Comparison of ENCODE assay signal across 8 mouse cellular contexts in genomic region chr12:64966101-64966631, GRCm38 (mm10). TPM values are rescaled to one million over a fixed set of nuclear protein-coding genes. Genes with fewer than 3 reads are reported as not detected.
A peak's percentile ranks its signal among the peaks of the same experiment; 100 is the strongest.
DNase-seq lines count a peak whose midpoint lies in the region; ATAC-seq and TF ChIP-seq lines count a peak whose summit lies in the region.

No protein-coding gene starts in this region.

- no peaks in the 10 kb centered on the region for H3K9me3 ChIP-seq in intestine, embryonic 16.5 days (ENCODE audit: control insufficient read depth, low read length)
- H3K9me3 ChIP-seq in limb, embryonic 13.5 days, result no peaks in the 10 kb centered on the region
- H3K9me3 ChIP-seq in midbrain, embryonic 13.5 days, result no peaks in the 10 kb centered on the region

- H3K27me3 ChIP-seq in cerebellum, adult 2 months (ENCODE audit: control insufficient read depth, insufficient read depth, low read length), result no peaks in the 10 kb centered on the region
- H3K27me3 ChIP-seq in intestine, embryonic 16.5 days (replicated peaks; ENCODE audit: control insufficient read depth, insufficient read depth, low read length), result no peaks in the 10 kb centered on the region
- H3K27me3 ChIP-seq in limb, embryonic 13.5 days, result no peaks in the 10 kb centered on the region
- no peaks in the 10 kb centered on the region for H3K27me3 ChIP-seq in midbrain, embryonic 13.5 days

- no peak for TF ChIP-seq CTCF in cerebellum, adult 2 months (IDR thresholded peaks at IDR 0.05; ENCODE audit: borderline replicate concordance, insufficient read depth, low read depth, low read length)
- no peak for TF ChIP-seq CTCF in cortical plate, adult 2 months (IDR thresholded peaks at IDR 0.05; ENCODE audit: extremely low read depth, insufficient read depth, low read length)

- peak overlapping the region; percentile 45 for H3K27ac ChIP-seq in cerebellum, adult 2 months (ENCODE audit: insufficient read depth, low read length)
- H3K27ac ChIP-seq in cortical plate, adult 2 months (ENCODE audit: insufficient read depth, low read length), result peak overlapping the region; percentile 67
- H3K27ac ChIP-seq in intestine, embryonic 16.5 days (ENCODE audit: low read length), result peak overlapping the region; percentile 89
- peak overlapping the region; percentile 87 for H3K27ac ChIP-seq in limb, embryonic 13.5 days
- peak overlapping the region; percentile 92 for H3K27ac ChIP-seq in midbrain, embryonic 13.5 days

- intact Hi-C loops in gastrocnemius, postnatal 14 days (cut with DNase I; ENCODE audit: low total_unique reads), result no loop called here

- under 1% methylated on average over 44 of the region's 44 CpGs for WGBS in cerebellum, adult 2 months
- under 1% methylated on average over 44 of the region's 44 CpGs for WGBS in intestine, embryonic 16.5 days
- WGBS in limb, embryonic 13.5 days, result under 1% methylated on average over 44 of the region's 44 CpGs
- under 1% methylated on average over 44 of the region's 44 CpGs for WGBS in midbrain, embryonic 13.5 days

- peaks cover 7% of the 10 kb centered on the region; the same call in 1 of the 2 replicates for H3K4me1 ChIP-seq in cerebellum, adult 2 months (ENCODE audit: control insufficient read depth, insufficient read depth, low read length)
- peaks cover 4% of the 10 kb centered on the region; the same call in 1 of the 2 replicates for H3K4me1 ChIP-seq in cortical plate, adult 2 months (ENCODE audit: control insufficient read depth, insufficient read depth, low read length)
- H3K4me1 ChIP-seq in intestine, embryonic 16.5 days (ENCODE audit: control insufficient read depth, insufficient read depth, low read length), result peaks cover 13% of the 10 kb centered on the region
- H3K4me1 ChIP-seq in limb, embryonic 13.5 days, result peaks cover 42% of the 10 kb centered on the region
- peaks cover 57% of the 10 kb centered on the region for H3K4me1 ChIP-seq in midbrain, embryonic 13.5 days (replicated peaks)

- DNase-seq in cerebellum, adult 2 months, result peak in 1 of 2 experiments; percentile 47
- peak; percentile 60 for DNase-seq in gastrocnemius, postnatal 14 days
- peak; percentile 50 to 80 for DNase-seq in spleen, postnatal 4 days (ENCODE audit: low spot score in 2 of 2)

- TF ChIP-seq POLR2A in cerebellum, adult 2 months (IDR thresholded peaks at IDR 0.05; ENCODE audit: borderline replicate concordance, insufficient read depth, low read length), result no peak
- no peak for TF ChIP-seq POLR2A in cortical plate, adult 2 months (IDR thresholded peaks at IDR 0.05; ENCODE audit: extremely low read depth, insufficient read depth, low read length)

- peak overlapping the region; percentile 92 for H3K9ac ChIP-seq in intestine, embryonic 16.5 days (ENCODE audit: low read depth, low read length)
- peak overlapping the region; percentile 88 for H3K9ac ChIP-seq in limb, embryonic 13.5 days
- peak overlapping the region; percentile 85 for H3K9ac ChIP-seq in midbrain, embryonic 13.5 days (replicated peaks)

- H3K4me2 ChIP-seq in intestine, embryonic 16.5 days (ENCODE audit: low read depth, low read length), result peak overlapping the region; percentile 90
- H3K4me2 ChIP-seq in limb, embryonic 13.5 days (replicated peaks), result peak overlapping the region; percentile 96
- H3K4me2 ChIP-seq in midbrain, embryonic 13.5 days (replicated peaks), result peak overlapping the region; percentile 97

- no peaks in the 10 kb centered on the region for H3K36me3 ChIP-seq in intestine, embryonic 16.5 days (ENCODE audit: control insufficient read depth, insufficient read depth, low read length)
- H3K36me3 ChIP-seq in limb, embryonic 13.5 days, result no peaks in the 10 kb centered on the region; the same call in 1 of the 2 replicates
- H3K36me3 ChIP-seq in midbrain, embryonic 13.5 days, result no peaks in the 10 kb centered on the region

- peak overlapping the region; percentile 75 for H3K4me3 ChIP-seq in cerebellum, adult 2 months (replicated peaks; ENCODE audit: insufficient read depth, low read depth, low read length)
- H3K4me3 ChIP-seq in cortical plate, adult 2 months (ENCODE audit: insufficient read depth, low read length), result peak overlapping the region; percentile 55
- peak overlapping the region; percentile 96 for H3K4me3 ChIP-seq in intestine, embryonic 16.5 days (ENCODE audit: low read length)
- peak overlapping the region; percentile 91 for H3K4me3 ChIP-seq in limb, embryonic 13.5 days
- peak overlapping the region; percentile 96 for H3K4me3 ChIP-seq in midbrain, embryonic 13.5 days (replicated peaks)

- ATAC-seq in cerebellum, adult (ENCODE audit: insufficient number of reproducible peaks, low FRiP score, low TSS enrichment), result no peak; the same call in none of the 2 replicates
- ATAC-seq in intestine, embryonic 16.5 days, result peak; percentile 30
- ATAC-seq in limb, embryonic 13.5 days (ENCODE audit: low FRiP score, low read depth), result peak; percentile 9; the same call in 1 of the 2 replicates
- ATAC-seq in midbrain, embryonic 13.5 days, result no peak

RNA-seq across cellular contexts. Expression of gene Togaram1, which starts 0.6 kb away (rescaled TPM):
- 15.3 and 15.7 TPM in 2 replicates for polyA plus RNA-seq in cerebellum, adult 2 months (2012; rRNA removed)
- polyA plus RNA-seq in cortical plate, adult 2 months (2012; rRNA removed), result 21.4 and 24.2 TPM in 2 replicates
- 1 to 10 TPM; 7.8 to 9.4 TPM for total RNA-seq in gastrocnemius, postnatal 14 days (2021)
- polyA plus RNA-seq in intestine, embryonic 16.5 days (2015; fragmentation: Nextera tagmentation; extraction: Ambion mirVana), result 21.7 and 23.4 TPM in 2 replicates
- 27.3 and 28.7 TPM in 2 replicates for polyA plus RNA-seq in limb, embryonic 13.5 days (2015; fragmentation: Nextera tagmentation; extraction: Ambion mirVana)
- polyA plus RNA-seq in midbrain, embryonic 13.5 days (2015; fragmentation: Nextera tagmentation; extraction: Ambion mirVana), result 24.7 and 26.9 TPM in 2 replicates

RNA-seq across cellular contexts. Expression of gene Klhl28, which starts 0.8 kb away (rescaled TPM):
- polyA plus RNA-seq in cerebellum, adult 2 months (2012; rRNA removed), result 11.5 and 11.6 TPM in 2 replicates
- 10.6 and 11.2 TPM in 2 replicates for polyA plus RNA-seq in cortical plate, adult 2 months (2012; rRNA removed)
- 1 to 10 TPM; 7.7 to 9.1 TPM for total RNA-seq in gastrocnemius, postnatal 14 days (2021)
- 9.5 and 10.9 TPM in 2 replicates for polyA plus RNA-seq in intestine, embryonic 16.5 days (2015; fragmentation: Nextera tagmentation; extraction: Ambion mirVana)
- 14.4 and 15.3 TPM in 2 replicates for polyA plus RNA-seq in limb, embryonic 13.5 days (2015; fragmentation: Nextera tagmentation; extraction: Ambion mirVana)
- 24.4 and 30.3 TPM in 2 replicates for polyA plus RNA-seq in midbrain, embryonic 13.5 days (2015; fragmentation: Nextera tagmentation; extraction: Ambion mirVana)

RNA-seq across cellular contexts. Expression of gene Gm527, which starts 48.5 kb away (rescaled TPM):
- 8.0 and 9.0 TPM in 2 replicates for polyA plus RNA-seq in cerebellum, adult 2 months (2012; rRNA removed)
- 8.3 and 11.4 TPM in 2 replicates for polyA plus RNA-seq in cortical plate, adult 2 months (2012; rRNA removed)
- total RNA-seq in gastrocnemius, postnatal 14 days (2021), result 1 to 10 TPM; 2.6 to 4.2 TPM
- 0.48 and 1.2 TPM in 2 replicates for polyA plus RNA-seq in intestine, embryonic 16.5 days (2015; fragmentation: Nextera tagmentation; extraction: Ambion mirVana)
- polyA plus RNA-seq in limb, embryonic 13.5 days (2015; fragmentation: Nextera tagmentation; extraction: Ambion mirVana), result 3.4 and 5.9 TPM in 2 replicates
- 1.9 and 3.2 TPM in 2 replicates for polyA plus RNA-seq in midbrain, embryonic 13.5 days (2015; fragmentation: Nextera tagmentation; extraction: Ambion mirVana)

Comparison
In these comparisons a context has a peak if more than half of its experiments do, and no peak if none do; other contexts are left out.
1. ATAC-seq: peak in intestine, embryonic 16.5 days (single experiment) and limb, embryonic 13.5 days (single experiment); none in cerebellum, adult (single experiment) and midbrain, embryonic 13.5 days (single experiment).
2. Peak in every context shown above with its lines, with median percentiles within 50 percentile points of each other: H3K27ac ChIP-seq, H3K4me3 ChIP-seq, H3K4me2 ChIP-seq and H3K9ac ChIP-seq.